Mouse (Mus musculus): ENCODE measurements around the gene Prss12.

The Prss12 gene

GRCm38 (mm10) chr3:123446708-123447537 is at the start of gene Prss12:
Gene Prss12, plus strand, starts transcription at chr3:123446913.
- DNase-seq (ENCODE audit: low spot score in 2 of 2) = peak; percentile 10 to 33

- DNase-seq (ENCODE audit: low spot score in 2 of 2) = no peak
These were observed 48.9 kb upstream of the Prss12 start for GRCm38 (mm10) chr3:123397562-123398481.

- no peak for DNase-seq (ENCODE audit: low spot score in 2 of 2)
These were observed 41.8 kb upstream of the Prss12 start for GRCm38 (mm10) chr3:123404945-123405344.

- no peak for DNase-seq (ENCODE audit: low spot score in 2 of 2)
These were observed 34.7 kb upstream of the Prss12 start for GRCm38 (mm10) chr3:123411821-123412578.

- DNase-seq (ENCODE audit: low spot score in 2 of 2) = no peak
These were observed 33.5 kb upstream of the Prss12 start for GRCm38 (mm10) chr3:123413173-123413572.

- no peak for DNase-seq (ENCODE audit: low spot score in 2 of 2)
These were observed 21.1 kb upstream of the Prss12 start for GRCm38 (mm10) chr3:123425647-123426046.

GRCm38 (mm10) chr3:123428005-123428404 is 18.7 kb upstream of the Prss12 start:
- DNase-seq (ENCODE audit: low spot score in 2 of 2) = no peak

GRCm38 (mm10) chr3:123429597-123430458 is 16.9 kb upstream of the Prss12 start:
- no peak for DNase-seq (ENCODE audit: low spot score in 2 of 2)

- no peak for DNase-seq (ENCODE audit: low spot score in 2 of 2)
These were observed 14.6 kb upstream of the Prss12 start for GRCm38 (mm10) chr3:123431951-123432674.

- DNase-seq (ENCODE audit: low spot score in 2 of 2) = no peak
These were observed 13.4 kb upstream of the Prss12 start for GRCm38 (mm10) chr3:123433362-123433761.

- DNase-seq (ENCODE audit: low spot score in 2 of 2) = no peak
These were observed 9.1 kb upstream of the Prss12 start for GRCm38 (mm10) chr3:123437608-123438007.

GRCm38 (mm10) chr3:123440490-123440889 is 6.2 kb upstream of the Prss12 start:
- no peak for DNase-seq (ENCODE audit: low spot score in 2 of 2)

GRCm38 (mm10) chr3:123444466-123444865 is 2.2 kb upstream of the Prss12 start:
- no peak for DNase-seq (ENCODE audit: low spot score in 2 of 2)

- no peak for DNase-seq (ENCODE audit: low spot score in 2 of 2)
These were observed 886 bp downstream of the Prss12 start for GRCm38 (mm10) chr3:123447538-123448059.

- DNase-seq (ENCODE audit: low spot score in 2 of 2) = no peak
These were observed 1.4 kb downstream of the Prss12 start for GRCm38 (mm10) chr3:123448096-123448495.

GRCm38 (mm10) chr3:123450107-123450506 is 3.4 kb downstream of the Prss12 start:
- DNase-seq (ENCODE audit: low spot score in 2 of 2) = no peak

GRCm38 (mm10) chr3:123452904-123453303 is 6.2 kb downstream of the Prss12 start:
- DNase-seq (ENCODE audit: low spot score in 2 of 2) = no peak

GRCm38 (mm10) chr3:123459492-123459891 is 12.8 kb downstream of the Prss12 start:
- DNase-seq (ENCODE audit: low spot score in 2 of 2) = no peak

- DNase-seq (ENCODE audit: low spot score in 2 of 2) = no peak
These were observed 13.7 kb downstream of the Prss12 start for GRCm38 (mm10) chr3:123460436-123460835.

- no peak for DNase-seq (ENCODE audit: low spot score in 2 of 2)
These were observed 15.6 kb downstream of the Prss12 start for GRCm38 (mm10) chr3:123462264-123462663.

Measured in frontal cortex, postnatal 14 days (tissue).